ENCODE assay signal across 8 mouse cellular contexts in genomic region chr5:142901846-142902505, GRCm38 (mm10). TPM values are rescaled to one million over a fixed set of nuclear protein-coding genes. Genes with fewer than 3 reads are reported as not detected.
A peak's percentile ranks its signal among the peaks of the same experiment; 100 is the strongest.
DNase-seq lines count a peak whose midpoint lies in the region; ATAC-seq and TF ChIP-seq lines count a peak whose summit lies in the region.

No protein-coding gene starts in this region.

- 46% methylated on average over 4 of the region's 4 CpGs for WGBS in kidney, embryonic 14.5 days
- 70% methylated on average over 4 of the region's 4 CpGs for WGBS in hindbrain, embryonic 13.5 days

- no peaks in the 10 kb centered on the region for H3K27me3 ChIP-seq in kidney, embryonic 14.5 days (ENCODE audit: control insufficient read depth, insufficient read depth, low read length)
- no peaks in the 10 kb centered on the region for H3K27me3 ChIP-seq in Patski
- H3K27me3 ChIP-seq in hindbrain, embryonic 13.5 days = no peaks in the 10 kb centered on the region

- no peak overlapping the region for H3K4me3 ChIP-seq in kidney, embryonic 14.5 days (ENCODE audit: low read length)
- 0 out of 2 replicates have a peak overlapping the region, but pooled peaks have one; percentile 18 for H3K4me3 ChIP-seq in hindbrain, embryonic 13.5 days

- POLR2A ChIA-PET in Patski (lab: Charles Lee) = interaction anchor here (0.5 to 8.0 kb wide), 8 partner anchors 12 to 81 kb away, joined by 3 to 69 read pairs (median 5); no protein-coding TSS in a partner anchor

- no peak for TF ChIP-seq CTCF in Patski (IDR thresholded peaks at IDR 0.05)

- H3K9me3 ChIP-seq in kidney, embryonic 14.5 days (ENCODE audit: control insufficient read depth, low read length) = no peaks in the 10 kb centered on the region
- no peaks in the 10 kb centered on the region for H3K9me3 ChIP-seq in hindbrain, embryonic 13.5 days

- no peak overlapping the region for H3K9ac ChIP-seq in kidney, embryonic 14.5 days (ENCODE audit: low read depth, low read length)
- peak overlapping the region; percentile 60 for H3K9ac ChIP-seq in hindbrain, embryonic 13.5 days

- DNase-seq in kidney, postnatal 36 days = no peak
- DNase-seq in Patski (ENCODE audit: low read depth, low spot score) = no peak
- DNase-seq in neural tube, embryonic 10.5 days (ENCODE audit: extremely low spot score, low spot score) = peak; percentile 49
- DNase-seq in thymus, postnatal 25 days = no peak
- no peak for DNase-seq in layer of hippocampus, postnatal 10 days (ENCODE audit: low spot score in 2 of 2)
- DNase-seq in kidney, adult 9 months = no peak

- CTCF ChIA-PET in Patski (lab: Charles Lee) = interaction anchor here (0.7 to 2.3 kb wide), 4 partner anchors 13 to 30 kb away, joined by 3 to 6 read pairs (median 4); no protein-coding TSS in a partner anchor

- H3K27ac ChIP-seq in kidney, embryonic 14.5 days (ENCODE audit: low read depth, low read length) = peak overlapping the region; percentile 55; the same call in 1 of the 2 replicates
- peak overlapping the region; percentile 56 for H3K27ac ChIP-seq in hindbrain, embryonic 13.5 days

- no peak overlapping the region for H3K4me2 ChIP-seq in kidney, embryonic 14.5 days (replicated peaks; ENCODE audit: low read depth, low read length)
- peak overlapping the region; percentile 95 for H3K4me2 ChIP-seq in hindbrain, embryonic 13.5 days

- H3K36me3 ChIP-seq in kidney, embryonic 14.5 days (ENCODE audit: control insufficient read depth, insufficient read depth, low read length) = peaks cover 65% of the 10 kb centered on the region
- peaks cover 65% of the 10 kb centered on the region for H3K36me3 ChIP-seq in hindbrain, embryonic 13.5 days

- peaks cover 13% of the 10 kb centered on the region for H3K4me1 ChIP-seq in kidney, embryonic 14.5 days (ENCODE audit: control insufficient read depth, insufficient read depth, low read length)
- H3K4me1 ChIP-seq in hindbrain, embryonic 13.5 days (replicated peaks) = peaks cover 34% of the 10 kb centered on the region

- ATAC-seq in kidney, embryonic 14.5 days (ENCODE audit: low FRiP score, low TSS enrichment) = no peak
- ATAC-seq in Patski = peak; percentile 8
- no peak for ATAC-seq in hindbrain, embryonic 13.5 days (ENCODE audit: low FRiP score)

- in situ Hi-C loops in Patski (cut with MboI; ENCODE audit: low pct_unique_long_range_greater_than_20kb) = no loop called here

RNA-seq across cellular contexts. Expression of gene Actb, which starts 4.6 kb away (rescaled TPM):
- polyA plus RNA-seq in kidney, embryonic 14.5 days (2014; fragmentation: Nextera tagmentation; extraction: Ambion mirVana) = 14,375 and 16,963 TPM in 2 replicates
- 2,926 TPM for polyA plus RNA-seq in Patski (2021)
- polyA plus RNA-seq in hindbrain, embryonic 13.5 days (2015; fragmentation: Nextera tagmentation; extraction: Ambion mirVana) = 17,657 and 17,716 TPM in 2 replicates
- 1,000 to 10,000 TPM; 4,137 to 4,167 TPM for total RNA-seq in layer of hippocampus, postnatal 10 days (2021)

RNA-seq across cellular contexts. Expression of gene Fbxl18, which starts 6.8 kb away (rescaled TPM):
- 11.7 and 14.6 TPM in 2 replicates for polyA plus RNA-seq in kidney, embryonic 14.5 days (2014; fragmentation: Nextera tagmentation; extraction: Ambion mirVana)
- polyA plus RNA-seq in Patski (2021) = 11.1 TPM
- polyA plus RNA-seq in hindbrain, embryonic 13.5 days (2015; fragmentation: Nextera tagmentation; extraction: Ambion mirVana) = 36.6 and 36.9 TPM in 2 replicates
- 10 to 100 TPM; 38.5 to 40.1 TPM for total RNA-seq in layer of hippocampus, postnatal 10 days (2021)

RNA-seq across cellular contexts. Expression of gene Fscn1, which starts 58.2 kb away (rescaled TPM):
- polyA plus RNA-seq in kidney, embryonic 14.5 days (2014; fragmentation: Nextera tagmentation; extraction: Ambion mirVana) = 312 and 390 TPM in 2 replicates
- 246 TPM for polyA plus RNA-seq in Patski (2021)
- 484 and 516 TPM in 2 replicates for polyA plus RNA-seq in hindbrain, embryonic 13.5 days (2015; fragmentation: Nextera tagmentation; extraction: Ambion mirVana)
- total RNA-seq in layer of hippocampus, postnatal 10 days (2021) = 100 to 1,000 TPM; 420 to 424 TPM
